Mouse (Mus musculus): Measurements from ENCODE around the gene Dyrk3.

DNA sequence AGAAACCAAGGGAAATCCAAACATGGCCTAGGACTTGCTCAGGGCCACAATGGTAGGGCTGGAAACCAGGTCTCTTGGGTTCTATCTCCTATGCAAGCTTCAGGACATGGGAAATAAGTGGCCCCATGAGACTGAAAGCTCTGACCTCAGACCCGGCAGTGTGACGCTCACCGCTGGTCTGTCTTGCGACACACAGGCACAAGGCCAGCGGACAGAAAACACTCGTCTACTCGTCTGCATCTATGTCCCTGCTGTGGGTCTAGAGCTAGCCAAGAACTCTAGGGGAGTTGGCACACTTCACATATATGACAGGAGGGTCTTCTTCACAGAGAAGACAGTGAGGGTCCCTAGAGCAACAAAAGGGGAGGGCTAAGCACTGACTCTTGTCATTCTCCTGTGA, 51.2 kb downstream of the Dyrk3 start:
- no peak for TF ChIP-seq CTCF (conservative IDR thresholded peaks at IDR 0.05; ENCODE audit: low read length)
- no peak for TF ChIP-seq NANOG (IDR thresholded peaks at IDR 0.05; ENCODE audit: borderline replicate concordance, low read length)
- TF ChIP-seq POU5F1 (IDR thresholded peaks at IDR 0.05; ENCODE audit: borderline replicate concordance, low read length), result no peak

Measured in E14TG2a.4 (cell line).